ENCODE assay signal across 24 mouse cellular contexts in genomic region chr1:185252351-185252750, GRCm38 (mm10). TPM values are rescaled to one million over a fixed set of nuclear protein-coding genes. Genes with fewer than 3 reads are reported as not detected.
DNase-seq lines count a peak whose midpoint lies in the region; ATAC-seq and TF ChIP-seq lines count a peak whose summit lies in the region.
"Had no signal": no experiment of that assay in that cellular context is flagged by ENCODE, and none has a peak within 500 bp of the region (broad histone marks: within the 10 kb centered on the region; RNA-seq: fewer than 3 reads in every experiment).

No protein-coding gene starts in this region.

- H3K4me2 ChIP-seq in heart, embryonic 11.5 days, result no peak overlapping the region
- no peak overlapping the region for H3K4me2 ChIP-seq in hindbrain, embryonic 15.5 days
- no peak overlapping the region for H3K4me2 ChIP-seq in intestine, embryonic 15.5 days (replicated peaks)
- H3K4me2 ChIP-seq: embryonic facial prominence, embryonic 12.5 days; kidney, embryonic 15.5 days; limb, embryonic 13.5 days; liver, embryonic 11.5 days; lung, embryonic 15.5 days; midbrain, embryonic 15.5 days had no signal

- 86% methylated on average over 3 of the region's 3 CpGs for WGBS in heart, embryonic 11.5 days (ENCODE audit: insufficient replicate concordance)
- WGBS in heart, adult 2 months, result 90% methylated on average over 3 of the region's 3 CpGs
- 85% methylated on average over 3 of the region's 3 CpGs for WGBS in hindbrain, embryonic 15.5 days
- 95% methylated on average over 3 of the region's 3 CpGs for WGBS in hindbrain, embryonic 10.5 days
- 68% methylated on average over 3 of the region's 3 CpGs for WGBS in intestine, embryonic 15.5 days
- 59% methylated on average over 3 of the region's 3 CpGs for WGBS in small intestine, adult 2 months

- H3K79me2 ChIP-seq in heart, adult 2 months (replicated peaks; ENCODE audit: control insufficient read depth, insufficient read depth, low read length), result no peaks in the 10 kb centered on the region

- DNase-seq in heart, adult 2 months, result no peak
- no peak for DNase-seq in hindbrain, embryonic 10.5 days (ENCODE audit: low spot score)
- no peak for DNase-seq in right cerebral cortex, postnatal 14 days
- DNase-seq: adrenal gland, postnatal 10 days; cerebellum, adult 9-10 months; embryo, embryonic 11 days; gastrocnemius, adult 2 months; heart, postnatal 14 days; kidney, adult 18-20 months; kidney, postnatal 25 days; spleen, adult 18-20 months had no signal

- TF ChIP-seq EP300 in heart, adult 2 months (IDR thresholded peaks at IDR 0.05; ENCODE audit: insufficient read depth, low read depth, low read length), result no peak

- no peak overlapping the region for H3K4me3 ChIP-seq in heart, embryonic 11.5 days (ENCODE audit: low read depth, low read length)
- H3K4me3 ChIP-seq in heart, adult 2 months, result no peak overlapping the region
- H3K4me3 ChIP-seq in hindbrain, embryonic 15.5 days, result no peak overlapping the region
- no peak overlapping the region for H3K4me3 ChIP-seq in hindbrain, embryonic 10.5 days
- H3K4me3 ChIP-seq in intestine, embryonic 15.5 days (replicated peaks), result no peak overlapping the region
- no peak overlapping the region for H3K4me3 ChIP-seq in small intestine, adult 2 months (ENCODE audit: low read depth, low read length)
- H3K4me3 ChIP-seq: embryonic facial prominence, embryonic 12.5 days; gastrocnemius, adult 2 months; heart, embryonic 13.5 days; kidney, embryonic 15.5 days; limb, embryonic 13.5 days; lung, embryonic 15.5 days; midbrain, embryonic 10.5 days; midbrain, embryonic 15.5 days had no signal

- no peak for ATAC-seq in heart, embryonic 11.5 days (replicated peaks; ENCODE audit: insufficient number of reproducible peaks, low FRiP score, low TSS enrichment)
- ATAC-seq in hindbrain, embryonic 15.5 days (ENCODE audit: low FRiP score, low read depth), result no peak
- ATAC-seq in intestine, embryonic 15.5 days, result peak; percentile 22
- ATAC-seq: Patski had no signal

- no peak overlapping the region for H3K9ac ChIP-seq in heart, embryonic 11.5 days (ENCODE audit: low read depth, low read length)
- no peak overlapping the region for H3K9ac ChIP-seq in heart, adult 2 months (ENCODE audit: low read depth, low read length)
- no peak overlapping the region for H3K9ac ChIP-seq in hindbrain, embryonic 15.5 days
- no peak overlapping the region for H3K9ac ChIP-seq in intestine, embryonic 15.5 days
- H3K9ac ChIP-seq: embryonic facial prominence, embryonic 12.5 days; heart, embryonic 13.5 days; kidney, embryonic 15.5 days; limb, embryonic 13.5 days; lung, embryonic 15.5 days; midbrain, embryonic 15.5 days had no signal

- no peak for TF ChIP-seq POLR2A in heart, adult 2 months (IDR thresholded peaks at IDR 0.05; ENCODE audit: insufficient read depth, low read depth, low read length)
- no peak for TF ChIP-seq POLR2A in small intestine, adult 2 months (IDR thresholded peaks at IDR 0.05; ENCODE audit: low read depth, low read length)

- H3K27ac ChIP-seq in heart, embryonic 11.5 days (ENCODE audit: low read depth, low read length), result 0 out of 2 replicates have a peak overlapping the region, but pooled peaks have one; percentile 2
- H3K27ac ChIP-seq in heart, adult 2 months, result no peak overlapping the region
- H3K27ac ChIP-seq in hindbrain, embryonic 15.5 days (replicated peaks), result 0 out of 2 replicates have a peak overlapping the region, but pooled peaks have one; percentile 46
- no peak overlapping the region for H3K27ac ChIP-seq in hindbrain, embryonic 10.5 days
- peak overlapping the region; percentile 77 for H3K27ac ChIP-seq in intestine, embryonic 15.5 days
- H3K27ac ChIP-seq in small intestine, adult 2 months (ENCODE audit: insufficient read depth, low read depth, low read length), result peak overlapping the region; percentile 76
- H3K27ac ChIP-seq: embryonic facial prominence, embryonic 12.5 days; gastrocnemius, adult 2 months; kidney, embryonic 15.5 days; limb, embryonic 13.5 days; lung, embryonic 15.5 days; midbrain, embryonic 10.5 days had no signal

- H3K36me3 ChIP-seq in heart, embryonic 11.5 days (ENCODE audit: control insufficient read depth, insufficient read depth, low read length), result peaks cover 19% of the 10 kb centered on the region
- H3K36me3 ChIP-seq in heart, adult 2 months (ENCODE audit: control insufficient read depth, insufficient read depth, low read length), result no peaks in the 10 kb centered on the region
- peaks cover 56% of the 10 kb centered on the region for H3K36me3 ChIP-seq in hindbrain, embryonic 15.5 days
- peaks cover 80% of the 10 kb centered on the region for H3K36me3 ChIP-seq in hindbrain, embryonic 10.5 days
- peaks cover 13% of the 10 kb centered on the region for H3K36me3 ChIP-seq in intestine, embryonic 15.5 days
- H3K36me3 ChIP-seq in small intestine, adult 2 months (ENCODE audit: control insufficient read depth, insufficient read depth, low read length), result peaks cover 46% of the 10 kb centered on the region

- H3K27me3 ChIP-seq in heart, embryonic 11.5 days (ENCODE audit: control insufficient read depth, insufficient read depth, low read length), result no peaks in the 10 kb centered on the region
- no peaks in the 10 kb centered on the region for H3K27me3 ChIP-seq in heart, adult 2 months (ENCODE audit: control insufficient read depth, insufficient read depth, low read length)
- H3K27me3 ChIP-seq in hindbrain, embryonic 15.5 days, result no peaks in the 10 kb centered on the region
- no peaks in the 10 kb centered on the region for H3K27me3 ChIP-seq in hindbrain, embryonic 10.5 days (ENCODE audit: insufficient read depth, poor library complexity, severe bottlenecking)
- H3K27me3 ChIP-seq in intestine, embryonic 15.5 days (replicated peaks), result no peaks in the 10 kb centered on the region
- H3K27me3 ChIP-seq in small intestine, adult 2 months (ENCODE audit: control insufficient read depth, insufficient read depth, low read length), result no peaks in the 10 kb centered on the region
- H3K27me3 ChIP-seq: embryonic facial prominence, embryonic 12.5 days; heart, embryonic 13.5 days; kidney, embryonic 15.5 days; limb, embryonic 13.5 days; lung, embryonic 15.5 days; midbrain, embryonic 15.5 days; Patski had no signal

- intact Hi-C loops in heart, adult 2 months (cut with DNase I), result no loop called here

- TF ChIP-seq CTCF in heart, adult 2 months (IDR thresholded peaks at IDR 0.05), result no peak
- TF ChIP-seq CTCF in small intestine, adult 2 months (IDR thresholded peaks at IDR 0.05; ENCODE audit: extremely low read depth, insufficient read length, insufficient replicate concordance, low read depth, low read length), result no peak

- no peaks in the 10 kb centered on the region for H3K9me3 ChIP-seq in heart, embryonic 11.5 days (replicated peaks; ENCODE audit: control insufficient read depth, low read length)
- no peaks in the 10 kb centered on the region for H3K9me3 ChIP-seq in hindbrain, embryonic 15.5 days
- no peaks in the 10 kb centered on the region for H3K9me3 ChIP-seq in hindbrain, embryonic 10.5 days
- no peaks in the 10 kb centered on the region for H3K9me3 ChIP-seq in intestine, embryonic 15.5 days
- H3K9me3 ChIP-seq: embryonic facial prominence, embryonic 12.5 days; heart, embryonic 13.5 days; kidney, embryonic 15.5 days; limb, embryonic 13.5 days; lung, embryonic 15.5 days; midbrain, embryonic 10.5 days; midbrain, embryonic 15.5 days had no signal

- H3K4me1 ChIP-seq in heart, embryonic 11.5 days (ENCODE audit: control insufficient read depth, insufficient read depth, low read length), result peaks cover 30% of the 10 kb centered on the region
- H3K4me1 ChIP-seq in heart, adult 2 months (ENCODE audit: control insufficient read depth, insufficient read depth, low read length), result no peaks in the 10 kb centered on the region
- H3K4me1 ChIP-seq in hindbrain, embryonic 15.5 days (replicated peaks), result peaks cover 5% of the 10 kb centered on the region; the same call in 1 of the 2 replicates
- peaks cover 16% of the 10 kb centered on the region for H3K4me1 ChIP-seq in hindbrain, embryonic 10.5 days (replicated peaks)
- H3K4me1 ChIP-seq in intestine, embryonic 15.5 days (replicated peaks), result no peaks in the 10 kb centered on the region; the same call in 1 of the 2 replicates
- H3K4me1 ChIP-seq in small intestine, adult 2 months (ENCODE audit: control insufficient read depth, insufficient read depth, insufficient read length, low read length), result peaks cover 24% of the 10 kb centered on the region
- H3K4me1 ChIP-seq: embryonic facial prominence, embryonic 12.5 days; midbrain, embryonic 15.5 days had no signal

RNA-seq across cellular contexts. Expression of gene Rab3gap2, which starts 48.4 kb away (rescaled TPM):
- 18.9 and 19.1 TPM in 2 replicates for polyA plus RNA-seq in heart, embryonic 11.5 days (2014; fragmentation: Nextera tagmentation; extraction: Ambion mirVana)
- 10 to 100 TPM; 19.9 to 20.2 TPM for total RNA-seq in heart, adult 2 months (2021)
- polyA plus RNA-seq in heart, adult 2 months (2012; rRNA removed), result 10.3 and 12.0 TPM in 2 replicates
- polyA plus RNA-seq in hindbrain, embryonic 15.5 days (2015; fragmentation: Nextera tagmentation; extraction: Ambion mirVana), result 25.4 and 25.8 TPM in 2 replicates
- 19.3 and 20.2 TPM in 2 replicates for polyA plus RNA-seq in hindbrain, embryonic 10.5 days (2016; fragmentation: Nextera tagmentation; extraction: Ambion mirVana)
- polyA plus RNA-seq in intestine, embryonic 15.5 days (2015; fragmentation: Nextera tagmentation; extraction: Ambion mirVana), result 24.5 and 24.6 TPM in 2 replicates
- polyA plus RNA-seq in small intestine, adult 2 months (2012; rRNA removed), result 10.5 and 23.6 TPM in 2 replicates

Comparison
In these comparisons a context has a peak if more than half of its experiments do, and no peak if none do; other contexts are left out.
1. H3K27ac ChIP-seq: peak in heart, embryonic 11.5 days (single experiment), hindbrain, embryonic 15.5 days (single experiment), intestine, embryonic 15.5 days (single experiment) and small intestine, adult 2 months (single experiment); none in heart, adult 2 months (single experiment) and hindbrain, embryonic 10.5 days (single experiment).